11 mouse cellular contexts compared by ENCODE assay signal in the genomic region with DNA sequence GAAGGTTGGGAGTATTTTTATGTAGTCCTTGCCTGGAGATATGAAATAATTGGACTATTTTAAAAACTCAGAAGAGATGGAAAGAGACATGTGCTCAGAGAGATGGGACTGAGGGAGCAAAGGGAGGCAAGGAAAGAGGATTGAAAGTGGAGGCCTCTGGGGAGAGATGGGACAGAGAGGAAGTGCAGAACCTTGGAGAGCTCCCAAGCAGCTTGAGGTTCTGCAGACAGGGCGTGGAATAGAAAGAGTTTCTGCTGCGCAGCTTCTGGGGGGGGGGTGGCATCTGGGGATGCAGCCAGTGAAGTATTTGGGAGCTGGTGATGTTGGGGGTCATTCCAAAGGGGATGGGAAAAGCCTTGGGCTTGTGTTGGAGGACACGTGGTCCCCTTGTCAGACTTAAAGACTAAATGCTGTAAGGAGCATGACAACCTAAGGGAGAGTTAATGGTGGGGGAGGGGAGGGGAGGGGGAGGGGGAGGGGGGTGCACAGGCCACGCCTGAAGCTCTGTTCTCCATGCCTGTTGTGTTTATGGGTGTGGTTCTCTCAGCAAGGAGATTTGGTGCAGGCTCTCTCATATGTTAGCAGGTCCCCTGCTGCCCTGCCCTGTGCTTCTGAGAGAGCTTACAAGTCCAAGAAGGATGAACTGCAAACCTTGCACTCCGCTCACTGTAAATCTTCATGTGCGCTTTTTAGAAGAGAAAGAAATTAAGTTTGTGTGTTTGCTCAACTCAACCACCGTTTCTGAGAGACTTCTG. TPM values are rescaled to one million over a fixed set of nuclear protein-coding genes. Genes with fewer than 3 reads are reported as not detected.
A peak's percentile ranks its signal among the peaks of the same experiment; 100 is the strongest.
DNase-seq lines count a peak whose midpoint lies in the region; ATAC-seq and TF ChIP-seq lines count a peak whose summit lies in the region.
"Had no signal": no experiment of that assay in that cellular context is flagged by ENCODE, and none has a peak within 500 bp of the region (broad histone marks: within the 10 kb centered on the region; RNA-seq: fewer than 3 reads in every experiment).

No protein-coding gene starts in this region.

- DNase-seq in adrenal gland, postnatal 10 days: peak; percentile 35
- DNase-seq in adrenal gland, adult 8-10 months: no peak
- DNase-seq in midbrain, embryonic 11.5 days (ENCODE audit: low spot score, missing footprints): peak; percentile 72
- DNase-seq in midbrain, postnatal 0 days (ENCODE audit: low spot score): no peak
- DNase-seq in induced T-regulatory cell, adult 2 months (ENCODE audit: low read depth): peak; percentile 64
- peak; percentile 62 for DNase-seq in thymus, postnatal 4 days
- DNase-seq in midbrain, embryonic 10.5 days (ENCODE audit: low spot score): no peak
- no peak for DNase-seq in neural tube, embryonic 10.5 days (ENCODE audit: extremely low spot score, low spot score)
- DNase-seq: left cerebral cortex, postnatal 4 days had no signal

- H3K4me1 ChIP-seq in midbrain, embryonic 11.5 days (ENCODE audit: control insufficient read depth, insufficient read depth, low read length): no peaks in the 10 kb centered on the region
- H3K4me1 ChIP-seq in midbrain, postnatal 0 days (ENCODE audit: insufficient read depth, low read length): no peaks in the 10 kb centered on the region
- H3K4me1 ChIP-seq in midbrain, embryonic 10.5 days: peaks cover 6% of the 10 kb centered on the region

- H3K4me2 ChIP-seq in midbrain, embryonic 11.5 days: no peak overlapping the region
- no peak overlapping the region for H3K4me2 ChIP-seq in midbrain, postnatal 0 days (ENCODE audit: low read depth, low read length, poor library complexity, severe bottlenecking)
- H3K4me2 ChIP-seq: heart, embryonic 13.5 days; lung, embryonic 15.5 days had no signal

- H3K27ac ChIP-seq in midbrain, embryonic 11.5 days (ENCODE audit: low read depth, low read length): no peak overlapping the region
- no peak overlapping the region for H3K27ac ChIP-seq in midbrain, postnatal 0 days (ENCODE audit: low read depth, low read length)
- no peak overlapping the region for H3K27ac ChIP-seq in midbrain, embryonic 10.5 days (replicated peaks)
- H3K27ac ChIP-seq: heart, embryonic 13.5 days; lung, embryonic 15.5 days had no signal

- H3K4me3 ChIP-seq in midbrain, embryonic 11.5 days (ENCODE audit: low read depth, low read length): no peak overlapping the region
- H3K4me3 ChIP-seq in midbrain, postnatal 0 days (ENCODE audit: low read depth, low read length): no peak overlapping the region
- H3K4me3 ChIP-seq in midbrain, embryonic 10.5 days: no peak overlapping the region
- H3K4me3 ChIP-seq: heart, embryonic 13.5 days; lung, embryonic 15.5 days had no signal

- no peak for TF ChIP-seq CTCF in midbrain, postnatal 0 days (IDR thresholded peaks at IDR 0.05)

- 50% methylated on average over 7 of the region's 7 CpGs for WGBS in midbrain, embryonic 11.5 days
- WGBS in midbrain, postnatal 0 days: 56% methylated on average over 7 of the region's 7 CpGs
- WGBS in midbrain, embryonic 10.5 days: 53% methylated on average over 7 of the region's 7 CpGs

- ATAC-seq in midbrain, embryonic 11.5 days (ENCODE audit: low FRiP score): no peak
- no peak for ATAC-seq in midbrain, postnatal 0 days (ENCODE audit: low FRiP score)

- H3K36me3 ChIP-seq in midbrain, embryonic 11.5 days (ENCODE audit: control insufficient read depth, insufficient read depth, low read length): no peaks in the 10 kb centered on the region
- no peaks in the 10 kb centered on the region for H3K36me3 ChIP-seq in midbrain, postnatal 0 days (ENCODE audit: insufficient read depth, low read length)
- H3K36me3 ChIP-seq in midbrain, embryonic 10.5 days: no peaks in the 10 kb centered on the region
- H3K36me3 ChIP-seq: heart, embryonic 13.5 days; lung, embryonic 15.5 days had no signal

- H3K9me3 ChIP-seq in midbrain, embryonic 11.5 days (ENCODE audit: control insufficient read depth, low read length): no peaks in the 10 kb centered on the region
- no peaks in the 10 kb centered on the region for H3K9me3 ChIP-seq in midbrain, postnatal 0 days (ENCODE audit: low read length)
- H3K9me3 ChIP-seq in midbrain, embryonic 10.5 days (replicated peaks): no peaks in the 10 kb centered on the region
- H3K9me3 ChIP-seq: heart, embryonic 13.5 days; lung, embryonic 15.5 days had no signal

- no peaks in the 10 kb centered on the region for H3K27me3 ChIP-seq in midbrain, embryonic 11.5 days (ENCODE audit: control insufficient read depth, insufficient read depth, low read length)
- no peaks in the 10 kb centered on the region for H3K27me3 ChIP-seq in midbrain, postnatal 0 days (ENCODE audit: insufficient read depth, low read length)
- H3K27me3 ChIP-seq in midbrain, embryonic 10.5 days (ENCODE audit: low read depth, poor library complexity, severe bottlenecking): no peaks in the 10 kb centered on the region
- H3K27me3 ChIP-seq: heart, embryonic 13.5 days; lung, embryonic 15.5 days had no signal

- H3K9ac ChIP-seq in midbrain, embryonic 11.5 days (ENCODE audit: low read length): no peak overlapping the region
- H3K9ac ChIP-seq in midbrain, postnatal 0 days (replicated peaks; ENCODE audit: low read length, poor library complexity, severe bottlenecking): no peak overlapping the region
- H3K9ac ChIP-seq: heart, embryonic 13.5 days; lung, embryonic 15.5 days had no signal

RNA-seq across cellular contexts. Expression of gene Fam83d, which starts 39.7 kb away (rescaled TPM):
- 1 to 10 TPM; 7.1 to 7.6 TPM for total RNA-seq in adrenal gland, postnatal 10 days (2021)
- under 1 TPM; 0.49 to 0.80 (median 0.65) TPM for total RNA-seq in adrenal gland, adult 8-10 months (2022)
- polyA plus RNA-seq in midbrain, embryonic 11.5 days (2014; fragmentation: Nextera tagmentation; extraction: Ambion mirVana): 48.5 and 48.8 TPM in 2 replicates
- 6.4 and 6.6 TPM in 2 replicates for total RNA-seq in midbrain, postnatal 0 days (2014; rRNA removed)
- 3.8 TPM in 2 replicates for polyA plus RNA-seq in midbrain, postnatal 0 days (2015; fragmentation: Nextera tagmentation; extraction: Ambion mirVana)
- polyA plus RNA-seq in midbrain, embryonic 10.5 days (2016; fragmentation: Nextera tagmentation; extraction: Ambion mirVana): 54.4 and 55.8 TPM in 2 replicates

Comparison
In these comparisons a context has a peak if more than half of its experiments do, and no peak if none do; other contexts are left out.
1. DNase-seq: peak in adrenal gland, postnatal 10 days (single experiment), midbrain, embryonic 11.5 days (single experiment), induced T-regulatory cell, adult 2 months (single experiment) and thymus, postnatal 4 days (single experiment); none in adrenal gland, adult 8-10 months (single experiment), midbrain, postnatal 0 days (single experiment), midbrain, embryonic 10.5 days (single experiment) and neural tube, embryonic 10.5 days (single experiment).